Mouse (Mus musculus) forebrain, embryonic 16.5 days (tissue): ENCODE results near the gene Bmper. TPM values are rescaled to one million over a fixed set of nuclear protein-coding genes. Genes with fewer than 3 reads are reported as not detected.

Experiments used
- ATAC-seq: fragments of 200-750 bp; cut with Nextera tagmentation; 2 replicates; pipeline ENCODE4 v1.8.0; 2017; ENCODE audit warnings: mild to moderate bottlenecking, moderate library complexity
- H3K27ac ChIP-seq: fragments of 300-500 bp; sonication (generic); 2 replicates; pipeline ENCODE4 v1.5.1; 2014; ENCODE audit warnings: low read length, control low read depth
- H3K27me3 ChIP-seq: fragments of 300-500 bp; sonication (generic); replicated peaks from 2 replicates; pipeline ENCODE4 v1.6.1; 2014; ENCODE audit warnings: low read length; ENCODE audit not compliant: control insufficient read depth, insufficient read depth
- H3K36me3 ChIP-seq: fragments of 300-500 bp; sonication (generic); 2 replicates; pipeline ENCODE4 v1.6.1; 2014; ENCODE audit not compliant: control insufficient read depth, insufficient read depth
- H3K4me1 ChIP-seq: fragments of 300-500 bp; sonication (generic); replicated peaks from 2 replicates; pipeline ENCODE4 v1.6.1; 2014; ENCODE audit warnings: low read length; ENCODE audit not compliant: control insufficient read depth, insufficient read depth
- H3K4me2 ChIP-seq: fragments of 300-500 bp; sonication (generic); 2 replicates; pipeline ENCODE4 v1.6.1; 2014; ENCODE audit warnings: mild to moderate bottlenecking, low read length, control low read depth
- H3K4me3 ChIP-seq: fragments of 300-500 bp; sonication (generic); replicated peaks from 2 replicates; pipeline ENCODE4 v1.5.1; 2014; ENCODE audit warnings: mild to moderate bottlenecking, low read length, control low read depth
- H3K9ac ChIP-seq: fragments of 300-500 bp; sonication (generic); replicated peaks from 2 replicates; pipeline ENCODE4 v1.6.1; 2014; ENCODE audit warnings: low read depth, low read length, control low read depth
- H3K9me3 ChIP-seq: fragments of 300-500 bp; sonication (generic); 2 replicates; pipeline ENCODE4 v1.6.1; 2016; ENCODE audit warnings: low read length; ENCODE audit not compliant: control insufficient read depth
- WGBS: fragments of 180-500 bp; shearing (Covaris S2); extraction: QIAGEN DNeasy Blood & Tissue Kit; methylation state at CpG from one replicate; pipeline ENCODE4 v1.1.7; 2014; 5-methylcytosine and 5-hydroxymethylcytosine counted together
- polyA plus RNA-seq: library from polyadenylated mRNA; unstranded; fragments of >200 nt; fragmentation: Nextera tagmentation; extraction: Ambion mirVana; gene quantifications from 2 replicates; pipeline ENCODE4 v1.2.1, GENCODE M21; 2015

Bmper gene
- polyA plus RNA-seq, 1 experiment from 2014 or later = 13.6 TPM

- Histone ChIP-seq H3K4me2 (no peak overlapping the region), H3K27ac (no peak overlapping the region), H3K9ac (no peak overlapping the region), H3K4me3 (no peak overlapping the region), H3K9me3 (no peaks in the 10 kb centered on the region), H3K27me3 (no peaks in the 10 kb centered on the region), H3K36me3 (no peaks in the 10 kb centered on the region), H3K4me1 (peaks cover 23% of the 10 kb centered on the region)
- ATAC-seq = peak; percentile 81
- WGBS = 2% methylated on average over 5 of the region's 5 CpGs
Measured at GRCm38 (mm10) chr9:23250026-23250425, 27.1 kb downstream of the Bmper start.

- no peak for ATAC-seq
- no peaks in the 10 kb centered on the region for H3K9me3 ChIP-seq
- H3K9ac ChIP-seq = no peak overlapping the region
- peaks cover 23% of the 10 kb centered on the region for H3K4me1 ChIP-seq
- 58% methylated on average over 6 of the region's 6 CpGs for WGBS
- no peaks in the 10 kb centered on the region for H3K36me3 ChIP-seq
- H3K4me3 ChIP-seq = no peak overlapping the region
- H3K27ac ChIP-seq = no peak overlapping the region
- H3K4me2 ChIP-seq = no peak overlapping the region
- no peaks in the 10 kb centered on the region for H3K27me3 ChIP-seq
Measured at GRCm38 (mm10) chr9:23251001-23251400, 28.1 kb downstream of the Bmper start.

GRCm38 (mm10) chr9:23253624-23254023 is 30.7 kb downstream of the Bmper start:
- WGBS = 51% methylated on average over 6 of the region's 6 CpGs
- Histone ChIP-seq H3K27me3 (no peaks in the 10 kb centered on the region), H3K36me3 (no peaks in the 10 kb centered on the region), H3K4me3 (no peak overlapping the region), H3K4me2 (peak overlapping the region; percentile 69; the same call in 1 of the 2 replicates), H3K4me1 (peaks cover 23% of the 10 kb centered on the region), H3K27ac (no peak overlapping the region), H3K9me3 (no peaks in the 10 kb centered on the region), H3K9ac (no peak overlapping the region)
- no peak for ATAC-seq

- 32% methylated on average over 37 of the region's 37 CpGs for WGBS
- no peak overlapping the region for H3K27ac ChIP-seq
Measured at GRCm38 (mm10) chr9:23254237-23255214, 31.6 kb downstream of the Bmper start.

GRCm38 (mm10) chr9:23255841-23256240 is 33.0 kb downstream of the Bmper start:
- WGBS = 63% methylated on average over 2 of the region's 2 CpGs

More at GRCm38 (mm10) chr9:23254237-23255214, 31.6 kb downstream of the Bmper start:
- H3K4me3 ChIP-seq = peak overlapping the region; percentile 41
- H3K27me3 ChIP-seq = no peaks in the 10 kb centered on the region
- ATAC-seq = peak; percentile 63
- H3K4me2 ChIP-seq = peak overlapping the region; percentile 69
- peaks cover 23% of the 10 kb centered on the region for H3K4me1 ChIP-seq
- peaks cover 3% of the 10 kb centered on the region; the same call in 1 of the 2 replicates for H3K9me3 ChIP-seq
- H3K9ac ChIP-seq = peak overlapping the region; percentile 48
- H3K36me3 ChIP-seq = peaks cover 2% of the 10 kb centered on the region; the same call in 1 of the 2 replicates

GRCm38 (mm10) chr9:23256576-23256975 is 33.7 kb downstream of the Bmper start:
- ATAC-seq = no peak
- WGBS = 92% methylated on average over 2 of the region's 2 CpGs
- Histone ChIP-seq H3K36me3 (peaks cover 2% of the 10 kb centered on the region; the same call in 1 of the 2 replicates), H3K9ac (no peak overlapping the region), H3K4me3 (no peak overlapping the region), H3K4me1 (peaks cover 20% of the 10 kb centered on the region), H3K4me2 (no peak overlapping the region), H3K27ac (no peak overlapping the region), H3K27me3 (no peaks in the 10 kb centered on the region), H3K9me3 (peaks cover 3% of the 10 kb centered on the region; the same call in 1 of the 2 replicates)

More at GRCm38 (mm10) chr9:23255841-23256240, 33.0 kb downstream of the Bmper start:
- H3K4me3 ChIP-seq = no peak overlapping the region
- no peak overlapping the region for H3K9ac ChIP-seq
- H3K36me3 ChIP-seq = peaks cover 2% of the 10 kb centered on the region; the same call in 1 of the 2 replicates
- no peak for ATAC-seq
- no peak overlapping the region for H3K4me2 ChIP-seq
- peaks cover 20% of the 10 kb centered on the region for H3K4me1 ChIP-seq
- H3K27ac ChIP-seq = no peak overlapping the region
- H3K27me3 ChIP-seq = no peaks in the 10 kb centered on the region
- peaks cover 3% of the 10 kb centered on the region; the same call in 1 of the 2 replicates for H3K9me3 ChIP-seq

- Histone ChIP-seq H3K27me3 (no peaks in the 10 kb centered on the region), H3K9me3 (peaks cover 3% of the 10 kb centered on the region; the same call in 1 of the 2 replicates), H3K27ac (no peak overlapping the region), H3K9ac (no peak overlapping the region), H3K4me1 (no peaks in the 10 kb centered on the region), H3K36me3 (peaks cover 2% of the 10 kb centered on the region; the same call in 1 of the 2 replicates), H3K4me2 (no peak overlapping the region), H3K4me3 (no peak overlapping the region)
- ATAC-seq = no peak
- WGBS = 97% methylated on average over 3 of the region's 3 CpGs
Measured at GRCm38 (mm10) chr9:23261834-23262233, 39.0 kb downstream of the Bmper start.

- peaks cover 3% of the 10 kb centered on the region; the same call in 1 of the 2 replicates for H3K9me3 ChIP-seq
- H3K27me3 ChIP-seq = no peaks in the 10 kb centered on the region
- peaks cover 2% of the 10 kb centered on the region; the same call in 1 of the 2 replicates for H3K36me3 ChIP-seq
- no peak overlapping the region for H3K9ac ChIP-seq
- H3K4me1 ChIP-seq = no peaks in the 10 kb centered on the region
- WGBS = 80% methylated on average over 7 of the region's 7 CpGs
- H3K4me2 ChIP-seq = no peak overlapping the region
- no peak for ATAC-seq
- H3K4me3 ChIP-seq = no peak overlapping the region
- no peak overlapping the region for H3K27ac ChIP-seq
Measured at GRCm38 (mm10) chr9:23262851-23263250, 40.0 kb downstream of the Bmper start.

GRCm38 (mm10) chr9:23264471-23264870 is 41.6 kb downstream of the Bmper start:
- Histone ChIP-seq H3K4me1 (peaks cover 5% of the 10 kb centered on the region; the same call in 1 of the 2 replicates), H3K36me3 (no peaks in the 10 kb centered on the region), H3K27ac (no peak overlapping the region), H3K9ac (no peak overlapping the region), H3K9me3 (no peaks in the 10 kb centered on the region), H3K27me3 (no peaks in the 10 kb centered on the region), H3K4me2 (no peak overlapping the region), H3K4me3 (no peak overlapping the region)
- WGBS = 61% methylated on average over 4 of the region's 4 CpGs
- no peak for ATAC-seq
